Mouse (Mus musculus): ENCODE data around the gene Gab2. TPM values are rescaled to one million over a fixed set of nuclear protein-coding genes. Genes with fewer than 3 reads are reported as not detected.
"Not testable (repeated sequence)": the region's sequence is repeated elsewhere in the genome, so short reads cannot be mapped to it uniquely, and the experiment has no call there.

The Gab2 gene
- polyA plus RNA-seq, 1 experiment from 2014 or later = 8.8 TPM

GRCm38 (mm10) chr7:97183426-97183825, 102.0 kb downstream of the Gab2 start:
- CTCF ChIA-PET = interaction anchor here (1.3 kb wide), 1 partner anchor 10 kb away, joined by 3 read pairs; no protein-coding TSS in a partner anchor
- POLR2A ChIA-PET = interaction anchor here (0.7 kb wide), 1 partner anchor 252 kb away, joined by 3 read pairs; no protein-coding TSS in a partner anchor
- H3K27me3 ChIP-seq = no peaks in the 10 kb centered on the region
- in situ Hi-C loops (cut with MboI; ENCODE audit: low pct_unique_long_range_greater_than_20kb) = no loop called here
- no peak for DNase-seq (ENCODE audit: low read depth, low spot score)
- no peak for TF ChIP-seq CTCF (IDR thresholded peaks at IDR 0.05)
- no peak for ATAC-seq

GRCm38 (mm10) chr7:97184005-97184404, 102.6 kb downstream of the Gab2 start:
- no peaks in the 10 kb centered on the region for H3K27me3 ChIP-seq
- in situ Hi-C loops (cut with MboI; ENCODE audit: low pct_unique_long_range_greater_than_20kb) = no loop called here
- DNase-seq (ENCODE audit: low read depth, low spot score) (no peak), ATAC-seq (no peak)
- CTCF ChIA-PET = interaction anchor here (1.3 kb wide), 1 partner anchor 10 kb away, joined by 3 read pairs; no protein-coding TSS in a partner anchor
- POLR2A ChIA-PET = interaction anchor here (0.7 kb wide), 1 partner anchor 252 kb away, joined by 3 read pairs; no protein-coding TSS in a partner anchor
- TF ChIP-seq CTCF (IDR thresholded peaks at IDR 0.05) = no peak

- in situ Hi-C loops (cut with MboI; ENCODE audit: low pct_unique_long_range_greater_than_20kb) = no loop called here
- ATAC-seq = no peak
- TF ChIP-seq CTCF (IDR thresholded peaks at IDR 0.05) = no peak
- ChIA-PET POLR2A (no interaction called here), CTCF (no interaction called here)
- DNase-seq (ENCODE audit: low read depth, low spot score) = no peak
- H3K27me3 ChIP-seq = no peaks in the 10 kb centered on the region
These were observed 106.1 kb downstream of the Gab2 start for GRCm38 (mm10) chr7:97187387-97188081.

GRCm38 (mm10) chr7:97189116-97189515, 107.7 kb downstream of the Gab2 start:
- POLR2A ChIA-PET = no interaction called here
- no peak for ATAC-seq
- in situ Hi-C loops (cut with MboI; ENCODE audit: low pct_unique_long_range_greater_than_20kb) = no loop called here
- CTCF ChIA-PET = interaction anchor here (1.1 kb wide), 1 partner anchor 108 kb away, joined by 3 read pairs; no protein-coding TSS in a partner anchor
- no peaks in the 10 kb centered on the region for H3K27me3 ChIP-seq
- DNase-seq (ENCODE audit: low read depth, low spot score) = no peak
- no peak for TF ChIP-seq CTCF (IDR thresholded peaks at IDR 0.05)

GRCm38 (mm10) chr7:97203907-97204306, 122.5 kb downstream of the Gab2 start:
- POLR2A ChIA-PET = no interaction called here
- H3K27me3 ChIP-seq = no peaks in the 10 kb centered on the region
- ATAC-seq (no peak), DNase-seq (ENCODE audit: low read depth, low spot score) (no peak)
- CTCF ChIA-PET = no interaction called here
- no peak for TF ChIP-seq CTCF (IDR thresholded peaks at IDR 0.05)
- in situ Hi-C loops (cut with MboI; ENCODE audit: low pct_unique_long_range_greater_than_20kb) = no loop called here

- DNase-seq (ENCODE audit: low read depth, low spot score) (no peak), ATAC-seq (no peak)
- CTCF ChIA-PET = no interaction called here
- in situ Hi-C loops (cut with MboI; ENCODE audit: low pct_unique_long_range_greater_than_20kb) = no loop called here
- POLR2A ChIA-PET = no interaction called here
- H3K27me3 ChIP-seq = no peaks in the 10 kb centered on the region
- TF ChIP-seq CTCF (IDR thresholded peaks at IDR 0.05) = no peak
These were observed 127.6 kb downstream of the Gab2 start for GRCm38 (mm10) chr7:97208811-97209549.

GRCm38 (mm10) chr7:97210064-97210685, 128.8 kb downstream of the Gab2 start:
- no peak for TF ChIP-seq CTCF (IDR thresholded peaks at IDR 0.05)
- no peak for DNase-seq (ENCODE audit: low read depth, low spot score)
- POLR2A ChIA-PET = interaction anchor here (0.6 kb wide), 1 partner anchor 12 kb away, joined by 4 read pairs; no protein-coding TSS in a partner anchor
- H3K27me3 ChIP-seq = no peaks in the 10 kb centered on the region
- in situ Hi-C loops (cut with MboI; ENCODE audit: low pct_unique_long_range_greater_than_20kb) = no loop called here
- ATAC-seq = no peak
- CTCF ChIA-PET = no interaction called here

GRCm38 (mm10) chr7:97211117-97211516, 129.7 kb downstream of the Gab2 start:
- no peaks in the 10 kb centered on the region for H3K27me3 ChIP-seq
- in situ Hi-C loops (cut with MboI; ENCODE audit: low pct_unique_long_range_greater_than_20kb) = no loop called here
- no peak for DNase-seq (ENCODE audit: low read depth, low spot score)
- ChIA-PET POLR2A (no interaction called here), CTCF (no interaction called here)
- ATAC-seq = no peak
- no peak for TF ChIP-seq CTCF (IDR thresholded peaks at IDR 0.05)

- no peak for ATAC-seq
- ChIA-PET POLR2A (no interaction called here), CTCF (no interaction called here)
- H3K27me3 ChIP-seq = no peaks in the 10 kb centered on the region
- no peak for TF ChIP-seq CTCF (IDR thresholded peaks at IDR 0.05)
- in situ Hi-C loops (cut with MboI; ENCODE audit: low pct_unique_long_range_greater_than_20kb) = no loop called here
- DNase-seq (ENCODE audit: low read depth, low spot score) = no peak
These were observed 142.4 kb downstream of the Gab2 start for GRCm38 (mm10) chr7:97223836-97224235.

GRCm38 (mm10) chr7:97245261-97245949, 164.0 kb downstream of the Gab2 start:
- in situ Hi-C loops (cut with MboI; ENCODE audit: low pct_unique_long_range_greater_than_20kb) = no loop called here
- DNase-seq (ENCODE audit: low read depth, low spot score) (no peak), ATAC-seq (no peak)
- H3K27me3 ChIP-seq = no peaks in the 10 kb centered on the region
- no peak for TF ChIP-seq CTCF (IDR thresholded peaks at IDR 0.05)
- POLR2A ChIA-PET = interaction anchor here (0.7 kb wide), 1 partner anchor 20 kb away, joined by 3 read pairs; no protein-coding TSS in a partner anchor
- CTCF ChIA-PET = interaction anchor here (3.5 kb wide), 1 partner anchor 13 kb away, joined by 15 read pairs; no protein-coding TSS in a partner anchor

- DNase-seq (ENCODE audit: low read depth, low spot score); ATAC-seq; H3K27me3 ChIP-seq; in situ Hi-C loops (cut with MboI; ENCODE audit: low pct_unique_long_range_greater_than_20kb); POLR2A ChIA-PET: not testable (repeated sequence)
- CTCF ChIA-PET = interaction anchor here (3.5 kb wide), 1 partner anchor 12 kb away, joined by 15 read pairs; no protein-coding TSS in a partner anchor
These were observed 164.7 kb downstream of the Gab2 start for GRCm38 (mm10) chr7:97245950-97246578.
